Mouse (Mus musculus): ENCODE results near the gene Arl3. TPM values are rescaled to one million over a fixed set of nuclear protein-coding genes. Genes with fewer than 3 reads are reported as not detected.

Arl3 gene
- total and polyA plus RNA-seq, 2 experiments from 2014 or later: 66.2 to 220 TPM

GRCm38 (mm10) chr19:46602406-46602805, 29.4 kb upstream of the Arl3 start:
- Histone ChIP-seq H3K36me3 (ENCODE audit: insufficient read depth, low read length) (0 out of 2 replicates have a peak, but pooled peaks cover 5% of the 10 kb centered on the region), H3K4me1 (ENCODE audit: insufficient read depth, low read length) (peaks cover 7% of the 10 kb centered on the region), H3K4me2 (ENCODE audit: low read depth, low read length) (no peak overlapping the region), H3K27me3 (ENCODE audit: insufficient read depth, low read length) (no peaks in the 10 kb centered on the region), H3K9me3 (ENCODE audit: low read length) (no peaks in the 10 kb centered on the region), H3K9ac (replicated peaks; ENCODE audit: low read length) (no peak overlapping the region), H3K4me3 (ENCODE audit: low read length) (no peak overlapping the region), H3K27ac (no peak overlapping the region)
- no peak for TF ChIP-seq CTCF (IDR thresholded peaks at IDR 0.05; ENCODE audit: low read depth)
- no peak for DNase-seq (ENCODE audit: low spot score)
- 87% methylated on average over 4 of the region's 4 CpGs for WGBS
- ATAC-seq: no peak

- H3K4me3 ChIP-seq (ENCODE audit: low read length): no peak overlapping the region
- H3K9me3 ChIP-seq (ENCODE audit: low read length): no peaks in the 10 kb centered on the region
- H3K4me1 ChIP-seq (ENCODE audit: insufficient read depth, low read length): peaks cover 7% of the 10 kb centered on the region
- no peak overlapping the region for H3K4me2 ChIP-seq (ENCODE audit: low read depth, low read length)
- H3K9ac ChIP-seq (replicated peaks; ENCODE audit: low read length): no peak overlapping the region
- no peak overlapping the region for H3K27ac ChIP-seq
- 0 out of 2 replicates have a peak, but pooled peaks cover 3% of the 10 kb centered on the region for H3K36me3 ChIP-seq (ENCODE audit: insufficient read depth, low read length)
- TF ChIP-seq CTCF (IDR thresholded peaks at IDR 0.05; ENCODE audit: low read depth): no peak
- no peak for ATAC-seq
- no peak for DNase-seq (ENCODE audit: low spot score)
- 82% methylated on average over 14 of the region's 14 CpGs for WGBS
- H3K27me3 ChIP-seq (ENCODE audit: insufficient read depth, low read length): no peaks in the 10 kb centered on the region
Measured at GRCm38 (mm10) chr19:46601491-46601890, 28.5 kb upstream of the Arl3 start.

- Histone ChIP-seq H3K4me2 (ENCODE audit: low read depth, low read length) (peak overlapping the region; percentile 82), H3K27ac (0 out of 2 replicates have a peak overlapping the region, but pooled peaks have one; percentile 78), H3K4me1 (ENCODE audit: insufficient read depth, low read length) (peaks cover 7% of the 10 kb centered on the region), H3K4me3 (ENCODE audit: low read length) (no peak overlapping the region), H3K9me3 (ENCODE audit: low read length) (no peaks in the 10 kb centered on the region), H3K27me3 (ENCODE audit: insufficient read depth, low read length) (no peaks in the 10 kb centered on the region), H3K36me3 (ENCODE audit: insufficient read depth, low read length) (no peaks in the 10 kb centered on the region), H3K9ac (replicated peaks; ENCODE audit: low read length) (no peak overlapping the region)
- no peak for TF ChIP-seq CTCF (IDR thresholded peaks at IDR 0.05; ENCODE audit: low read depth)
- 85% methylated on average over 4 of the region's 4 CpGs for WGBS
- DNase-seq (ENCODE audit: low spot score) (no peak), ATAC-seq (no peak)
Measured at GRCm38 (mm10) chr19:46600371-46600770, 27.4 kb upstream of the Arl3 start.

- H3K4me1 ChIP-seq (ENCODE audit: insufficient read depth, low read length): peaks cover 7% of the 10 kb centered on the region
- DNase-seq (ENCODE audit: low spot score): peak; percentile 13
- ATAC-seq: peak; percentile 7; the same call in 1 of the 2 replicates
- H3K4me2 ChIP-seq (ENCODE audit: low read depth, low read length): peak overlapping the region; percentile 82
- no peaks in the 10 kb centered on the region for H3K27me3 ChIP-seq (ENCODE audit: insufficient read depth, low read length)
- TF ChIP-seq CTCF (IDR thresholded peaks at IDR 0.05; ENCODE audit: low read depth): no peak
- H3K9ac ChIP-seq (replicated peaks; ENCODE audit: low read length): peak overlapping the region; percentile 79
- peak overlapping the region; percentile 78 for H3K27ac ChIP-seq
- WGBS: 12% methylated on average over 22 of the region's 22 CpGs
- peak overlapping the region; percentile 76 for H3K4me3 ChIP-seq (ENCODE audit: low read length)
- no peaks in the 10 kb centered on the region for H3K9me3 ChIP-seq (ENCODE audit: low read length)
- H3K36me3 ChIP-seq (ENCODE audit: insufficient read depth, low read length): peaks cover 4% of the 10 kb centered on the region; the same call in 1 of the 2 replicates
Measured at GRCm38 (mm10) chr19:46599375-46600256, 26.6 kb upstream of the Arl3 start.

GRCm38 (mm10) chr19:46598720-46599252, 25.8 kb upstream of the Arl3 start, which contains the start of gene Wbp1l:
Gene Wbp1l (plus strand): TSS chr19:46599084.
- Histone ChIP-seq H3K9me3 (ENCODE audit: low read length) (no peaks in the 10 kb centered on the region), H3K9ac (replicated peaks; ENCODE audit: low read length) (peak within 1 kb of the TSS; percentile 79), H3K36me3 (ENCODE audit: insufficient read depth, low read length) (peaks cover 6% of the 10 kb centered on the region; the same call in 1 of the 2 replicates), H3K4me3 (ENCODE audit: low read length) (peak within 1 kb of the TSS; percentile 76), H3K27ac (peak within 1 kb of the TSS; percentile 78), H3K4me2 (ENCODE audit: low read depth, low read length) (peak within 1 kb of the TSS; percentile 82), H3K27me3 (ENCODE audit: insufficient read depth, low read length) (no peaks in the 10 kb centered on the region), H3K4me1 (ENCODE audit: insufficient read depth, low read length) (peaks cover 7% of the 10 kb centered on the region)
- under 1% methylated on average over 21 of the region's 22 CpGs for WGBS
- peak; percentile 99 for DNase-seq (ENCODE audit: low spot score)
- ATAC-seq: peak; percentile 99
- no peak; the same call in 1 of the 2 replicates for TF ChIP-seq CTCF (IDR thresholded peaks at IDR 0.05; ENCODE audit: low read depth)

GRCm38 (mm10) chr19:46598187-46598586, 25.2 kb upstream of the Arl3 start:
- Histone ChIP-seq H3K4me3 (ENCODE audit: low read length) (no peak overlapping the region), H3K9me3 (ENCODE audit: low read length) (no peaks in the 10 kb centered on the region), H3K27ac (no peak overlapping the region), H3K36me3 (ENCODE audit: insufficient read depth, low read length) (peaks cover 6% of the 10 kb centered on the region; the same call in 1 of the 2 replicates), H3K4me1 (ENCODE audit: insufficient read depth, low read length) (peaks cover 7% of the 10 kb centered on the region), H3K9ac (replicated peaks; ENCODE audit: low read length) (no peak overlapping the region), H3K4me2 (ENCODE audit: low read depth, low read length) (peak overlapping the region; percentile 37; the same call in 1 of the 2 replicates), H3K27me3 (ENCODE audit: insufficient read depth, low read length) (no peaks in the 10 kb centered on the region)
- no peak for TF ChIP-seq CTCF (IDR thresholded peaks at IDR 0.05; ENCODE audit: low read depth)
- ATAC-seq (no peak), DNase-seq (ENCODE audit: low spot score) (no peak)
- 77% methylated on average over 4 of the region's 4 CpGs for WGBS

Measured in hindbrain, postnatal 0 days (tissue).